Mouse (Mus musculus) midbrain, postnatal 0 days (tissue): ENCODE measurements around the gene Cnn1. TPM values are rescaled to one million over a fixed set of nuclear protein-coding genes. Genes with fewer than 3 reads are reported as not detected.

Experiments
- ATAC-seq: fragments of 200-750 bp; cut with Nextera tagmentation; 2 replicates; pipeline ENCODE4 v1.8.0; 2017; ENCODE audit warnings: moderate number of reproducible peaks, mild to moderate bottlenecking, moderate TSS enrichment, moderate library complexity; ENCODE audit not compliant: low FRiP score
- DNase-seq: peaks from one replicate; pipeline ENCODE4 v3.0.0-alpha.2; 2015; ENCODE audit warnings: low spot score
- H3K27ac ChIP-seq: fragments of 300-500 bp; sonication (generic); 2 replicates; pipeline ENCODE4 v1.5.1; 2014; ENCODE audit warnings: low read depth, mild to moderate bottlenecking, low read length, mixed read lengths
- H3K27me3 ChIP-seq: fragments of 300-500 bp; sonication (generic); 2 replicates; pipeline ENCODE4 v1.6.1; 2014; ENCODE audit warnings: low read length, control low read depth, mixed read lengths; ENCODE audit not compliant: insufficient read depth
- H3K36me3 ChIP-seq: fragments of 300-500 bp; sonication (generic); 2 replicates; pipeline ENCODE4 v1.6.1; 2014; ENCODE audit warnings: low read length, control low read depth, mixed read lengths; ENCODE audit not compliant: insufficient read depth
- H3K4me1 ChIP-seq: fragments of 300-500 bp; sonication (generic); 2 replicates; pipeline ENCODE4 v1.6.1; 2014; ENCODE audit warnings: mild to moderate bottlenecking, control low read depth, antibody characterized with exemption, low read length, mixed read lengths; ENCODE audit not compliant: insufficient read depth
- H3K4me2 ChIP-seq: fragments of 300-500 bp; sonication (generic); 2 replicates; pipeline ENCODE4 v1.6.1; 2014; ENCODE audit warnings: low read depth, mild to moderate bottlenecking, low read length, mixed read lengths; ENCODE audit not compliant: poor library complexity, severe bottlenecking
- H3K4me3 ChIP-seq: fragments of 300-500 bp; sonication (generic); 2 replicates; pipeline ENCODE4 v1.5.1; 2014; ENCODE audit warnings: low read depth, mild to moderate bottlenecking, low read length, moderate library complexity
- H3K9ac ChIP-seq: fragments of 300-500 bp; sonication (generic); replicated peaks from 2 replicates; pipeline ENCODE4 v1.6.1; 2014; ENCODE audit warnings: mild to moderate bottlenecking, low read length, moderate library complexity, mixed read lengths; ENCODE audit not compliant: poor library complexity, severe bottlenecking
- H3K9me3 ChIP-seq: fragments of 300-500 bp; sonication (generic); 2 replicates; pipeline ENCODE4 v1.6.1; 2016; ENCODE audit warnings: low read length, control low read depth
- CTCF ChIP-seq: IDR thresholded peaks from 2 replicates; pipeline ENCODE4 v1.5.1; 2016; ENCODE audit warnings: antibody characterized with exemption, mild to moderate bottlenecking
- WGBS: fragments of 180-500 bp; shearing (Covaris S2); extraction: QIAGEN DNeasy Blood & Tissue Kit; methylation state at CpG from one replicate; pipeline ENCODE4 v1.1.7; 2014; 5-methylcytosine and 5-hydroxymethylcytosine counted together
- polyA plus RNA-seq: library from polyadenylated mRNA; unstranded; fragments of >200 nt; fragmentation: Nextera tagmentation; extraction: Ambion mirVana; gene quantifications from 2 replicates; pipeline ENCODE4 v1.2.1, GENCODE M21; 2015
- total RNA-seq: library from RNA; depleted of rRNA; stranded (reverse); fragments of >200 nt; gene quantifications from 2 replicates; pipeline ENCODE4 v1.2.3, GENCODE M21; 2014; rRNA removed

Gene Cnn1
- 1.2 and 1.3 TPM in 2 replicates for total RNA-seq
- 0.77 and 0.92 TPM in 2 replicates for polyA plus RNA-seq

DNA sequence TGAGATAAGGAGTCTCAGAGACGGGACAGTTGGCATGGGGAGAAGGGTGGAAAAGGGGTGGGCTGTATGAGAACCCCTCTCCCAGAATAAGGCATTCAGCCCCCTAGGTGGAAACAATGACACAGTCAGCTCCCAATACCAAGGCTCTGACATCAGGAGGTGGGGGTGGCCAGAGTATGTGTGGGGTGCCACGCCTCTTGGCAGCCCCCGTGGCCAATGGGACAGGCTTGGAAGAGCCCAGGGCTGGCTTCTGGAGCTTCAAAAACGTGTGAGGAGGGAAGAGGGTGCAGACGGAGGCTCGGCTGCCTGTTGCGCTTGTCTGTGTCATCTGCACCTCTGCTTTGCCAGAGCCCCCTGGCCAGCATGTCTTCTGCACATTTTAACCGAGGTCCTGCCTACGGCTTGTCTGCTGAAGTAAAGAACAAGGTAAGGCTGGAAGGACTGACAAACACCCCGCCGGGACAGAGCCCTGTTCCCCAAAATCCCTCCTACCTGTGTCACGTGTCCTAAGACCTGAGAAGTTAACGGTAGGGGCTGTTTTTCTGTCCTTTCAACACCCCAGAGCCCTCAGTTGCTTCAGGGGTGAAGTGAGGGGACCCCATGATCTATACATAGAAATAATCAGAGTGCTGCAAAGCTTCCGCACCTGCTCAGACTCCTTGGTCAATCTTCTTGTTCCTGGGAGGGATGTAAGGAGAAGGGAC, at the start of gene Cnn1:
Gene Cnn1 (plus strand): TSS at position 224 of the 704 bp plus-strand sequence.
- no peaks in the 10 kb centered on the region for H3K4me1 ChIP-seq
- no peaks in the 10 kb centered on the region for H3K9me3 ChIP-seq
- 12% methylated on average over 14 of the region's 14 CpGs for WGBS
- no peak within 1 kb of the TSS for H3K4me3 ChIP-seq
- H3K9ac ChIP-seq, result no peak within 1 kb of the TSS
- no peak within 1 kb of the TSS; the same call in 1 of the 2 replicates for H3K4me2 ChIP-seq
- no peak within 1 kb of the TSS for H3K27ac ChIP-seq
- H3K36me3 ChIP-seq, result no peaks in the 10 kb centered on the region
- no peak for DNase-seq
- ATAC-seq, result no peak
- peaks cover 30% of the 10 kb centered on the region for H3K27me3 ChIP-seq
- no peak for TF ChIP-seq CTCF

- no peak for ATAC-seq
- no peak for TF ChIP-seq CTCF
- Histone ChIP-seq H3K9me3 (no peaks in the 10 kb centered on the region), H3K36me3 (no peaks in the 10 kb centered on the region), H3K4me2 (peak overlapping the region; percentile 71), H3K4me1 (peaks cover 10% of the 10 kb centered on the region; the same call in 1 of the 2 replicates), H3K27ac (no peak overlapping the region), H3K9ac (peak overlapping the region; percentile 97), H3K4me3 (peak overlapping the region; percentile 91), H3K27me3 (no peaks in the 10 kb centered on the region)
- 40% methylated on average over 11 of the region's 11 CpGs for WGBS
- peak; percentile 58 for DNase-seq
Measured at GRCm38 (mm10) chr9:22049315-22049714, 49.7 kb upstream of the Cnn1 start.

DNA sequence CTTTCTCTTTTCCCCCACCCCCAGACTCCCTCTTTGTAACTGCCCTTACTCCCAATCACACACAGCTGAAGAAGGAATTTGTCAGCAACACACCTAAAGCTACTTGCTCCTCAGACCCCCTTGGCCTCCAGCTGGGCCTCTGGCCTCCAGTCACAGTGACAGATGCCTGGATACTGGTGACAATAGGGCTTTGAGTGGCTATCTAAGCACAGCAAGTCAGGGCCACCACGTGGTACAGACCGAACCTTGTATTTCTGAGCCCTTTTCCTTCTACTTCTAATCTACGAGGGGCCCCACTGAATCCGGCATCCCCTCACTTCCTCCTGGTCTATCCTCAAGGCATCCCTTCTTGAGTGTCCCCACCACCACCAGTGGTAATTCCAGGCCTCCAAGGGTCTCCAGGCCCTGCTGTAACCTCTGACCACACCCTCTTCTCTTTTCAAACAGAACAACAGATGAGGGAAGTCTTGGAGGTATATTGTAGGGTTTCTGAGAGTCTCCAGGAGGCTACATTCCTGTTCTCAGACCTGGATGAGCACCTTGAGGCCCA, 49.2 kb upstream of the Cnn1 start:
- TF ChIP-seq CTCF, result no peak
- 4% methylated on average over 4 of the region's 4 CpGs for WGBS

DNA sequence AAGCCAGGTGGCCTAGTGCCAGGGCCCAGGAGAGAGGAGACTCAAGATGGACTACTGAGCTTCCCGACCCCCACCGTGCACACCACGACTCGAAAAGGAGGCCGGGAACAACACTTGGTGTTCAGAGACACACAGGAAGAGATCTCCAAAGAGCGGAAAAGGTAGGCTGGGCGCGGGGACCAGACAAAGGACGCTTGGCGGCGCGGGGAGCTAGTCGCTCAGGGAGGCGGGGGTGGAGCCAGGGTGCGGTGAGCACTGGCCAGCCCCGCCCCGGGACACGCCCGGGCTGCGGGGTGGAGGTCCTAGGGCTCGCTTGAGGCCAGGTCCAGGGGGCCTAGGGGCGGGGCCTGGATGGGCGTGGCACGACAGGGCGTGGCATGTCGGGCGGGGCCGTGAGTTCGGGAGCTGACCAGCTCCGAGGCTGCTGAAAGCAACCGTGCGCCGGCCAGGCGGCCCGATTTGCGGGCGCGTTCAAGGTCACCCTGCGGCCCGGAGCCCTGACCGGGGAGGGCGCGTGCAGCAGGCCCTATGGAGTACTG, 48.6 kb upstream of the Cnn1 start:
- Histone ChIP-seq H3K4me3 (peak overlapping the region; percentile 91), H3K4me2 (peak overlapping the region; percentile 71), H3K9ac (peak overlapping the region; percentile 97), H3K36me3 (no peaks in the 10 kb centered on the region), H3K27me3 (no peaks in the 10 kb centered on the region), H3K9me3 (no peaks in the 10 kb centered on the region), H3K27ac (peak overlapping the region; percentile 96), H3K4me1 (peaks cover 10% of the 10 kb centered on the region; the same call in 1 of the 2 replicates)
- peak; percentile 59 for DNase-seq
- under 1% methylated on average over 35 of the region's 43 CpGs for WGBS
- ATAC-seq, result peak; percentile 11; the same call in 1 of the 2 replicates
- no peak for TF ChIP-seq CTCF

More for the DNA sequence above, 49.2 kb upstream of the Cnn1 start:
- no peaks in the 10 kb centered on the region for H3K27me3 ChIP-seq
- ATAC-seq (no peak), DNase-seq (peak; percentile 68)
- peak overlapping the region; percentile 71 for H3K4me2 ChIP-seq
- peak overlapping the region; percentile 96 for H3K27ac ChIP-seq
- peak overlapping the region; percentile 91 for H3K4me3 ChIP-seq
- H3K9me3 ChIP-seq, result no peaks in the 10 kb centered on the region
- H3K9ac ChIP-seq, result peak overlapping the region; percentile 97
- H3K4me1 ChIP-seq, result peaks cover 10% of the 10 kb centered on the region; the same call in 1 of the 2 replicates
- H3K36me3 ChIP-seq, result no peaks in the 10 kb centered on the region

GRCm38 (mm10) chr9:22051161-22051957, 47.7 kb upstream of the Cnn1 start:
- Histone ChIP-seq H3K36me3 (no peaks in the 10 kb centered on the region), H3K4me1 (peaks cover 10% of the 10 kb centered on the region; the same call in 1 of the 2 replicates), H3K4me3 (peak overlapping the region; percentile 91), H3K4me2 (peak overlapping the region; percentile 71), H3K27ac (peak overlapping the region; percentile 96), H3K27me3 (no peaks in the 10 kb centered on the region), H3K9ac (peak overlapping the region; percentile 97), H3K9me3 (no peaks in the 10 kb centered on the region)
- 1% methylated on average over 41 of the region's 67 CpGs for WGBS
- ATAC-seq (peak; percentile 45), DNase-seq (peak; percentile 35)
- TF ChIP-seq CTCF, result no peak
